Mouse (Mus musculus): ENCODE results near the gene Slc41a2. TPM values are rescaled to one million over a fixed set of nuclear protein-coding genes. Genes with fewer than 3 reads are reported as not detected.
A peak's percentile ranks its signal among the peaks of the same experiment; 100 is the strongest.

Slc41a2 gene
- total and polyA plus RNA-seq, 3 experiments: 0.05 TPM; not detected in 2

- no peak overlapping the region for H3K4me3 ChIP-seq (ENCODE audit: low read depth, low read length)
- no peak for TF ChIP-seq CTCF (IDR thresholded peaks at IDR 0.05; ENCODE audit: low read depth, low read length)
- peaks cover 69% of the 10 kb centered on the region for H3K36me3 ChIP-seq (replicated peaks)
- ATAC-seq (ENCODE audit: extremely low read depth, insufficient number of reproducible peaks, low FRiP score, poor library complexity, severe bottlenecking) (no peak), DNase-seq (ENCODE audit: low spot score) (no peak)
- peaks cover 59% of the 10 kb centered on the region for H3K4me1 ChIP-seq (ENCODE audit: insufficient read depth, low read depth, low read length)
- no peaks in the 10 kb centered on the region for H3K27me3 ChIP-seq (ENCODE audit: insufficient read depth, low read length)
- H3K9me3 ChIP-seq (replicated peaks): no peaks in the 10 kb centered on the region
Observed at GRCm38 (mm10) chr10:83363451-83363850, 25.8 kb upstream of the Slc41a2 start.

- DNase-seq (ENCODE audit: low spot score) (peak; percentile 43), ATAC-seq (ENCODE audit: extremely low read depth, insufficient number of reproducible peaks, low FRiP score, poor library complexity, severe bottlenecking) (no peak)
- Histone ChIP-seq H3K4me3 (ENCODE audit: low read depth, low read length) (peak overlapping the region; percentile 100), H3K4me1 (ENCODE audit: insufficient read depth, low read depth, low read length) (peaks cover 59% of the 10 kb centered on the region), H3K36me3 (replicated peaks) (peaks cover 52% of the 10 kb centered on the region), H3K27me3 (ENCODE audit: insufficient read depth, low read length) (no peaks in the 10 kb centered on the region), H3K9me3 (replicated peaks) (no peaks in the 10 kb centered on the region)
- TF ChIP-seq GATA2 (IDR thresholded peaks at IDR 0.05; ENCODE audit: borderline replicate concordance, low read depth, low read length) (no peak), TAL1 (conservative IDR thresholded peaks at IDR 0.05; ENCODE audit: low read depth, low read length) (no peak), CTCF (IDR thresholded peaks at IDR 0.05; ENCODE audit: low read depth, low read length) (no peak), POLR2AphosphoS5 (IDR thresholded peaks at IDR 0.05; ENCODE audit: insufficient replicate concordance, low read depth, low read length) (no peak), GATA1 (IDR thresholded peaks at IDR 0.05; ENCODE audit: borderline replicate concordance, low read length) (no peak)
Observed at GRCm38 (mm10) chr10:83361643-83362382, 24.1 kb upstream of the Slc41a2 start.

GRCm38 (mm10) chr10:83360356-83360755 is 22.7 kb upstream of the Slc41a2 start:
- H3K4me3 ChIP-seq (ENCODE audit: low read depth, low read length): peak overlapping the region; percentile 100
- 0 out of 2 replicates have a peak, but pooled peaks cover 2% of the 10 kb centered on the region for H3K27me3 ChIP-seq (ENCODE audit: insufficient read depth, low read length)
- H3K9me3 ChIP-seq (replicated peaks): no peaks in the 10 kb centered on the region
- H3K4me1 ChIP-seq (ENCODE audit: insufficient read depth, low read depth, low read length): peaks cover 49% of the 10 kb centered on the region
- ATAC-seq (ENCODE audit: extremely low read depth, insufficient number of reproducible peaks, low FRiP score, poor library complexity, severe bottlenecking) (0 out of 2 replicates have a peak, but pooled peaks have one; percentile 2), DNase-seq (ENCODE audit: low spot score) (peak; percentile 28)
- H3K36me3 ChIP-seq (replicated peaks): peaks cover 38% of the 10 kb centered on the region
- TF ChIP-seq GATA2 (IDR thresholded peaks at IDR 0.05; ENCODE audit: borderline replicate concordance, low read depth, low read length) (no peak), GATA1 (IDR thresholded peaks at IDR 0.05; ENCODE audit: borderline replicate concordance, low read length) (no peak), TAL1 (conservative IDR thresholded peaks at IDR 0.05; ENCODE audit: low read depth, low read length) (no peak), POLR2AphosphoS5 (IDR thresholded peaks at IDR 0.05; ENCODE audit: insufficient replicate concordance, low read depth, low read length) (no peak), CTCF (IDR thresholded peaks at IDR 0.05; ENCODE audit: low read depth, low read length) (no peak)

- DNase-seq (ENCODE audit: low spot score): peak; percentile 96
- H3K27me3 ChIP-seq (ENCODE audit: insufficient read depth, low read length): 0 out of 2 replicates have a peak, but pooled peaks cover 2% of the 10 kb centered on the region
- peak within 1 kb of the TSS; percentile 100 for H3K4me3 ChIP-seq (ENCODE audit: low read depth, low read length)
- no peaks in the 10 kb centered on the region for H3K9me3 ChIP-seq (replicated peaks)
- ATAC-seq (ENCODE audit: extremely low read depth, insufficient number of reproducible peaks, low FRiP score, poor library complexity, severe bottlenecking): peak; percentile 97
- TF ChIP-seq GATA1 (IDR thresholded peaks at IDR 0.05; ENCODE audit: borderline replicate concordance, low read length) (no peak), TAL1 (conservative IDR thresholded peaks at IDR 0.05; ENCODE audit: low read depth, low read length) (no peak), POLR2AphosphoS5 (IDR thresholded peaks at IDR 0.05; ENCODE audit: insufficient replicate concordance, low read depth, low read length) (no peak), GATA2 (IDR thresholded peaks at IDR 0.05; ENCODE audit: borderline replicate concordance, low read depth, low read length) (no peak), CTCF (IDR thresholded peaks at IDR 0.05; ENCODE audit: low read depth, low read length) (no peak)
- peaks cover 34% of the 10 kb centered on the region for H3K36me3 ChIP-seq (replicated peaks)
- peaks cover 49% of the 10 kb centered on the region for H3K4me1 ChIP-seq (ENCODE audit: insufficient read depth, low read depth, low read length)
Observed at GRCm38 (mm10) chr10:83359956-83360355, 22.3 kb upstream of the Slc41a2 start, which contains the start of gene D10Wsu102e. D10Wsu102e (plus strand) TSS chr10:83360221.

- 0 out of 2 replicates have a peak, but pooled peaks cover 2% of the 10 kb centered on the region for H3K27me3 ChIP-seq (ENCODE audit: insufficient read depth, low read length)
- peak overlapping the region; percentile 100; the same call in 1 of the 2 replicates for H3K4me3 ChIP-seq (ENCODE audit: low read depth, low read length)
- TF ChIP-seq TAL1 (conservative IDR thresholded peaks at IDR 0.05; ENCODE audit: low read depth, low read length) (no peak), CTCF (IDR thresholded peaks at IDR 0.05; ENCODE audit: low read depth, low read length) (no peak), GATA2 (IDR thresholded peaks at IDR 0.05; ENCODE audit: borderline replicate concordance, low read depth, low read length) (no peak), POLR2AphosphoS5 (IDR thresholded peaks at IDR 0.05; ENCODE audit: insufficient replicate concordance, low read depth, low read length) (no peak), GATA1 (IDR thresholded peaks at IDR 0.05; ENCODE audit: borderline replicate concordance, low read length) (no peak)
- no peak for DNase-seq (ENCODE audit: low spot score)
- H3K4me1 ChIP-seq (ENCODE audit: insufficient read depth, low read depth, low read length): peaks cover 49% of the 10 kb centered on the region
- no peak for ATAC-seq (ENCODE audit: extremely low read depth, insufficient number of reproducible peaks, low FRiP score, poor library complexity, severe bottlenecking)
- no peaks in the 10 kb centered on the region for H3K9me3 ChIP-seq (replicated peaks)
- H3K36me3 ChIP-seq (replicated peaks): peaks cover 29% of the 10 kb centered on the region
Observed at GRCm38 (mm10) chr10:83359451-83359850, 21.8 kb upstream of the Slc41a2 start.

- H3K36me3 ChIP-seq (replicated peaks): no peaks in the 10 kb centered on the region
- ATAC-seq (ENCODE audit: extremely low read depth, insufficient number of reproducible peaks, low FRiP score, poor library complexity, severe bottlenecking) (no peak), DNase-seq (ENCODE audit: low spot score) (no peak)
- H3K4me3 ChIP-seq (ENCODE audit: low read depth, low read length): no peak overlapping the region
- no peaks in the 10 kb centered on the region for H3K9me3 ChIP-seq (replicated peaks)
- H3K4me1 ChIP-seq (ENCODE audit: insufficient read depth, low read depth, low read length): peaks cover 24% of the 10 kb centered on the region
- peaks cover 7% of the 10 kb centered on the region for H3K27me3 ChIP-seq (ENCODE audit: insufficient read depth, low read length)
- TF ChIP-seq CTCF (IDR thresholded peaks at IDR 0.05; ENCODE audit: low read depth, low read length): no peak
- TF ChIP-seq TAL1 (conservative IDR thresholded peaks at IDR 0.05; ENCODE audit: low read depth, low read length): no peak
- no peak for TF ChIP-seq GATA1 (IDR thresholded peaks at IDR 0.05; ENCODE audit: borderline replicate concordance, low read length)
- TF ChIP-seq POLR2AphosphoS5 (IDR thresholded peaks at IDR 0.05; ENCODE audit: insufficient replicate concordance, low read depth, low read length): no peak
- no peak for TF ChIP-seq GATA2 (IDR thresholded peaks at IDR 0.05; ENCODE audit: borderline replicate concordance, low read depth, low read length)
Observed at GRCm38 (mm10) chr10:83356416-83356815, 18.7 kb upstream of the Slc41a2 start.
